8 mouse cellular contexts compared by ENCODE assay signal in the genomic region with DNA sequence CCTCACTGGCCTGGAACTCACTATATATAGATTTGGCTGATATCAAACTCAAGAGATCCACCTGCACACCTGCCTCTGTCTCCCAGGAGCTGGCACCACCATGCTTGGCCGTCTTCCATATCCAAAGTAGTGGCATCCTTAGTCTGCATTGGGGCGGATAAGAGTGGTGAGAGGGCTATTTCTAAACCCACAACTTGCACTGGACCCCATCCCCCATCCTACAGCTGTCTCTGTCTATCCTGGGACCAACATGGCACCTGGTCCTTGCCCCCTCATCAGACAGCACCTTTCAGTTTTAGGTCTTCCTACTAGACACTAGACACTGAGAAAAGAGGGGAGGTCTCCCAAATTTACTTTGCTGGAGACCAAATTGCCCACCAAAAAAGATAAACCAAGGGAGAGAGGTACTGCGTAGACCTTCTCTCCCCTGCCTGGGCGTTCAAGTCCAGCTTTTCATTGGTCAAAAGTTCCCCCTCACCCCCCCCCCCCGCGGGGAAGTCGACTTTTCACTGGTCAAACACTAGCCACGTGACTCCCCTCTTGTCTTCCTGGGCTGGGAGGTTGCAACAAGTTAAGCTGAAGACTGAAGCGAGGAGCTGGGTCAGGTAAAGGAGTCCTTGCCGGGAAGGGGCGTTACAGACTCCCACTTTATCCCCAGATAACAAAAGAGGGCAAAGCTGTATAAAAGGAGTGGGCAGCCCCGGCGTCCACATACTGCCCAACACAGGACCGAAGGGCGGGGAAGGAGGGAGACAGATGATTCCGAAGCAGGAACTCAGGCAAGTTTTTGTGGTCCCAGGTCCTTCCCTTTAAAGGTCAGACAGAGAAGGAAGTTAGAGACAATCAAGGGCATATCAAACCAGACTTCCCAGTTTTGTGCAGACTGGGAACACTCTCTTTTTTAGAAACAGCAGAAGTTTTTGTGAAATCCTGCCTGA. TPM values are rescaled to one million over a fixed set of nuclear protein-coding genes. Genes with fewer than 3 reads are reported as not detected.
DNase-seq lines count a peak whose midpoint lies in the region; ATAC-seq and TF ChIP-seq lines count a peak whose summit lies in the region.

A gene (plus strand): TSS at position 531 of the 938 bp plus-strand sequence.

- peak within 1 kb of the TSS; percentile 86 for H3K27ac ChIP-seq in ES-Bruce4 (ENCODE audit: insufficient read depth, low read length)
- H3K27ac ChIP-seq in bone marrow, adult 2 months (ENCODE audit: control insufficient read depth, insufficient read depth, low read depth, low read length, poor library complexity): peak within 1 kb of the TSS; percentile 64
- H3K27ac ChIP-seq in gastrocnemius, adult 2 months: peak within 1 kb of the TSS; percentile 98
- H3K27ac ChIP-seq in hindbrain, embryonic 15.5 days (replicated peaks): peak within 1 kb of the TSS; percentile 46; the same call in 1 of the 2 replicates

- TF ChIP-seq POLR2A in ES-Bruce4 (IDR thresholded peaks at IDR 0.05; ENCODE audit: insufficient read depth, low read length): no peak
- 0 out of 2 replicates have a peak, but pooled peaks have one; percentile 11 for TF ChIP-seq POLR2A in bone marrow, adult 2 months (IDR thresholded peaks at IDR 0.05; ENCODE audit: borderline replicate concordance, control insufficient read depth, low read depth, low read length)

- TF ChIP-seq EP300 in ES-Bruce4 (IDR thresholded peaks at IDR 0.05; ENCODE audit: insufficient read depth, low read depth, low read length): no peak

- DNase-seq in gastrocnemius, adult 2 months: peak; percentile 87
- peak in 1 of 2 experiments; percentile 62 for DNase-seq in left cerebral cortex, postnatal 10 days (ENCODE audit: extremely low spot score in 1 of 2, low spot score in 2 of 2)
- DNase-seq in spleen, postnatal 36 days (ENCODE audit: low spot score in 2 of 2): peak; percentile 77 to 79
- DNase-seq in right cerebral cortex, postnatal 25 days: no peak

- peaks cover 10% of the 10 kb centered on the region for H3K36me3 ChIP-seq in ES-Bruce4 (ENCODE audit: control insufficient read depth, insufficient read depth, low read length, poor library complexity, severe bottlenecking)
- H3K36me3 ChIP-seq in hindbrain, embryonic 15.5 days: peaks cover 26% of the 10 kb centered on the region
- peaks cover 56% of the 10 kb centered on the region for H3K36me3 ChIP-seq in megakaryocyte, embryonic 14.5 days (replicated peaks; ENCODE audit: low read length)

- peak within 1 kb of the TSS; percentile 49 for H3K4me2 ChIP-seq in hindbrain, embryonic 15.5 days

- H3K27me3 ChIP-seq in ES-Bruce4 (ENCODE audit: control insufficient read depth, insufficient read depth, low read length, poor library complexity, severe bottlenecking): no peaks in the 10 kb centered on the region
- H3K27me3 ChIP-seq in hindbrain, embryonic 15.5 days: no peaks in the 10 kb centered on the region
- H3K27me3 ChIP-seq in megakaryocyte, embryonic 14.5 days (replicated peaks): no peaks in the 10 kb centered on the region

- H3K9ac ChIP-seq in ES-Bruce4 (ENCODE audit: low read depth, poor library complexity, severe bottlenecking): peak within 1 kb of the TSS; percentile 68
- H3K9ac ChIP-seq in hindbrain, embryonic 15.5 days: peak within 1 kb of the TSS; percentile 14; the same call in 1 of the 2 replicates

- H3K4me3 ChIP-seq in ES-Bruce4 (ENCODE audit: low read depth, low read length): peak within 1 kb of the TSS; percentile 88
- peak within 1 kb of the TSS; percentile 64 for H3K4me3 ChIP-seq in bone marrow, adult 2 months (replicated peaks; ENCODE audit: control insufficient read depth, low read depth, low read length)
- peak within 1 kb of the TSS; percentile 80 for H3K4me3 ChIP-seq in gastrocnemius, adult 2 months
- H3K4me3 ChIP-seq in hindbrain, embryonic 15.5 days: peak within 1 kb of the TSS; percentile 33
- peak within 1 kb of the TSS; percentile 93 for H3K4me3 ChIP-seq in megakaryocyte, embryonic 14.5 days (replicated peaks)

- ATAC-seq in hindbrain, embryonic 15.5 days (ENCODE audit: low FRiP score, low read depth): peak; percentile 68

- no peaks in the 10 kb centered on the region for H3K9me3 ChIP-seq in ES-Bruce4 (replicated peaks; ENCODE audit: control insufficient read depth, insufficient read depth, low read length, poor library complexity, severe bottlenecking)
- H3K9me3 ChIP-seq in hindbrain, embryonic 15.5 days: no peaks in the 10 kb centered on the region
- no peaks in the 10 kb centered on the region for H3K9me3 ChIP-seq in megakaryocyte, embryonic 14.5 days

- intact Hi-C loops in gastrocnemius, adult 2 months (cut with DNase I): no loop called here
- intact Hi-C loops in left cerebral cortex, postnatal 10 days (cut with DNase I): no loop called here

- WGBS in bone marrow, adult 2 months: 7% methylated on average over 16 of the region's 16 CpGs
- WGBS in hindbrain, embryonic 15.5 days: 5% methylated on average over 15 of the region's 16 CpGs

- H3K4me1 ChIP-seq in ES-Bruce4 (ENCODE audit: control insufficient read depth, insufficient read depth, low read length): peaks cover 5% of the 10 kb centered on the region
- H3K4me1 ChIP-seq in bone marrow, adult 2 months (ENCODE audit: control insufficient read depth, insufficient read depth, low read length): peaks cover 7% of the 10 kb centered on the region
- peaks cover 27% of the 10 kb centered on the region for H3K4me1 ChIP-seq in hindbrain, embryonic 15.5 days (replicated peaks)
- peaks cover 63% of the 10 kb centered on the region for H3K4me1 ChIP-seq in megakaryocyte, embryonic 14.5 days

- no peak for TF ChIP-seq CTCF in ES-Bruce4 (IDR thresholded peaks at IDR 0.05; ENCODE audit: low read depth, low read length)
- no peak for TF ChIP-seq CTCF in bone marrow, adult 2 months (IDR thresholded peaks at IDR 0.05; ENCODE audit: control insufficient read depth, insufficient read depth, low read length)
- no peak for TF ChIP-seq CTCF in gastrocnemius, adult 2 months (IDR thresholded peaks at IDR 0.05)

RNA-seq across cellular contexts. Expression of the gene that starts here (rescaled TPM):
- 12.2 and 13.6 TPM in 2 replicates for polyA plus RNA-seq in ES-Bruce4 (2011; ENCODE audit: insufficient read depth, insufficient read length, low read depth, missing spikeins)
- polyA plus RNA-seq in bone marrow, adult 2 months (2011; ENCODE audit: insufficient read depth, insufficient read length, low replicate concordance, missing spikeins): 23.6 and 60.5 TPM in 2 replicates
- total RNA-seq in gastrocnemius, adult 2 months (2021): 100 to 1,000 TPM; 202 to 227 TPM
- 18.1 and 20.4 TPM in 2 replicates for polyA plus RNA-seq in hindbrain, embryonic 15.5 days (2015; fragmentation: Nextera tagmentation; extraction: Ambion mirVana)
- total RNA-seq in left cerebral cortex, postnatal 10 days (2021): 10 to 100 TPM; 32.8 to 33.8 TPM
- 23.0 and 29.3 TPM in 2 replicates for polyA plus RNA-seq in megakaryocyte, embryonic 14.5 days (2012; ENCODE audit: insufficient read depth, low replicate concordance)

Comparison
In these comparisons a context has a peak if more than half of its experiments do, and no peak if none do; other contexts are left out.
1. RNA of the gene that starts here (total RNA-seq): 202 to 227 TPM in gastrocnemius, adult 2 months; 32.8 to 33.8 TPM in left cerebral cortex, postnatal 10 days; every median in the first group is over 4 times any median in the second.
2. H3K27ac ChIP-seq: peak in every context shown above with its lines; median percentile 98 in gastrocnemius, adult 2 months; 86 in ES-Bruce4; 64 in bone marrow, adult 2 months; 46 in hindbrain, embryonic 15.5 days.
3. H3K4me3 ChIP-seq: peak in every context shown above with its lines; median percentile 93 in megakaryocyte, embryonic 14.5 days; 88 in ES-Bruce4; 80 in gastrocnemius, adult 2 months; 64 in bone marrow, adult 2 months; 33 in hindbrain, embryonic 15.5 days.